Mouse (Mus musculus) ES-E14 (cell line): ENCODE measurements at regions not wholly inside any gene's neighbourhood (a gene's known extent, or its start where the extent isn't known, plus 50 kb on each side); places are given as distances from the start of the nearest gene placed in this dataset.

Source experiments
- CHD2 ChIP-seq: IDR thresholded peaks from 2 replicates; pipeline ENCODE4 v1.6.1; 2014; ENCODE audit warnings: mild to moderate bottlenecking, low read depth, low read length, inconsistent platforms
- MAFK ChIP-seq: IDR thresholded peaks from 2 replicates; pipeline ENCODE4 v1.6.1; 2014; ENCODE audit warnings: mild to moderate bottlenecking, low read depth, low read length, inconsistent platforms; ENCODE audit not compliant: insufficient read depth
- ZC3H11A ChIP-seq: IDR thresholded peaks from 2 replicates; pipeline ENCODE4 v1.6.1; 2012; ENCODE audit warnings: low read depth, mild to moderate bottlenecking, inconsistent platforms, low read length, borderline replicate concordance
- ZNF384 ChIP-seq: IDR thresholded peaks from 2 replicates; pipeline ENCODE4 v1.6.1; 2012; ENCODE audit warnings: low read depth, low read length, inconsistent platforms

- TF ChIP-seq ZC3H11A = no peak
- TF ChIP-seq MAFK = no peak
- TF ChIP-seq ZNF384 = no peak
- TF ChIP-seq CHD2 = no peak
Observed at GRCm38 (mm10) chrX:145833106-145833505, 328.1 kb upstream of the Amot start.
